Mouse (Mus musculus) ovary, postnatal 36 days (tissue): Measurements from ENCODE around the gene Olfr382.
"Not testable (repeated sequence)": the region's sequence is repeated elsewhere in the genome, so short reads cannot be mapped to it uniquely, and the experiment has no call there.

Experiments
- DNase-seq: peaks from one replicate; pipeline ENCODE4 v3.0.0; 2022; ENCODE audit warnings: low spot score, mixed read lengths

Gene Olfr382

DNA sequence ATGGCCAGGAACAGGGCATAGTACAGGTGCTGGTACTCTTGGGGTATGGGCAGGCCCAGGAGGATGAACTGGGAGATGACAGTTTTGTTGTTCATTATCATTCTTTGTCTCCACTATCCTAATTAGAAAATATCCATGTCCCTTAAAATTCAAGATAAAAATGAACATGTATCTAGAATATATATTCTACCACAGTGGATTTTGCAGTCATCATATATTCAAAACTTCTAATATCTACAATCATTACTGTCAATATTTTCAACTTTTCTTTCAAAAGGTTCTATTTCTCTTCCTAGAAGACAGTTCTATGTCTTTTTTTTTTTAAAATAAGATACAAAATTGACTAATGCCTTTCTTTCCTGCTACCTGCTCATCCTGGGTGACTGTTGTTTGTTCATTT lies at the start of gene Olfr382:
Gene Olfr382 (minus strand): TSS at position 101 of the 400 bp plus-strand sequence.
- no peak for DNase-seq

DNA sequence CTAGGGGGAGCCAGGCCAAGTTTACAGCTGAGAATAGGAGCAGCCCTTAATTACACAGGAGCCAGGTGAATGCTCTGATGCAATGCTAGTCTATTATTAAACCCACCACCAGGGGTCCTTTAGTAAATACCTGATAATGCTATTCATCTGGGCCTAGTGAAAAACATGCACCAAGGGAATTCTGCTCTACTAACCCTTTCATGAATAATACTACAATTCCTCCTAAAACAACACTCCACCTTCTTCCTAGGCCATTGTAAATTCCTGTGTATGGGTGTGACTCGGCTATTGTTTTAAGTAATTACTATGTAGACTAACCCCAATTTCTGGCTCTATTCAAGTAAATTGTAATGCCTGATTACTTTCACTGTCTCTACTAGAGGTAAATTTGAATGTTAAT lies 12.0 kb upstream of the Olfr382 start:
- DNase-seq: not testable (repeated sequence)

DNA sequence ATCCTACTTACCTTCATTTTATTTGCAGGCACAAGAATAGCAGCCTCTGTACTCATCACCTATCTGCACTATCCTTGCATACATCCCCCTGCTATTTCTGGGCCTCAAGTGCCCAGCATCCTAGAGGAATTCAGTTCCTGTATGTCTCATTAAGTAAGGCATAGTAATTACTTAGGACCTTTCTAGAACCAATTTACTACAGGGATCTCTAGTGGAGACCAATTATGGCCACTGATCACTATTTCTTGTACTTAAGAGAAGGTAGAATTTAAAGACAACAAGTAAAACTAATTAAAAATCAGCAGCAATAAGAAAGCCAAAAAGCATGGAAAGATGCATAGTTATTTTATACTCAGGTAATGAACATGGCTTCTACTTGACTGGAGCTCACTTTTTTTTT lies 25.5 kb downstream of the Olfr382 start, which contains the start of gene Olfr381:
Gene Olfr381 (minus strand): TSS at position 101 of the 400 bp plus-strand sequence.
- DNase-seq: no peak
